Mouse (Mus musculus) kidney, embryonic 15.5 days (tissue): ENCODE data around the gene Fam181a. TPM values are rescaled to one million over a fixed set of nuclear protein-coding genes. Genes with fewer than 3 reads are reported as not detected.

Experiments
- ATAC-seq: fragments of 200-750 bp; cut with Nextera tagmentation; replicated peaks from 2 replicates; pipeline ENCODE4 v1.8.0; 2017; ENCODE audit warnings: moderate TSS enrichment; ENCODE audit not compliant: low FRiP score
- H3K27ac ChIP-seq: fragments of 300-500 bp; sonication (generic); 2 replicates; pipeline ENCODE4 v1.5.1; 2015; ENCODE audit warnings: mild to moderate bottlenecking, inconsistent platforms
- H3K27me3 ChIP-seq: fragments of 300-500 bp; sonication (generic); 2 replicates; pipeline ENCODE4 v1.6.1; 2015; ENCODE audit warnings: inconsistent platforms
- H3K36me3 ChIP-seq: fragments of 300-500 bp; sonication (generic); 2 replicates; pipeline ENCODE4 v1.6.1; 2015; ENCODE audit warnings: inconsistent platforms
- H3K4me1 ChIP-seq: fragments of 300-500 bp; sonication (generic); 2 replicates; pipeline ENCODE4 v1.6.1; 2015; ENCODE audit warnings: inconsistent platforms
- H3K4me2 ChIP-seq: fragments of 300-500 bp; sonication (generic); 2 replicates; pipeline ENCODE4 v1.6.1; 2015; ENCODE audit warnings: moderate library complexity, mild to moderate bottlenecking, inconsistent platforms
- H3K4me3 ChIP-seq: fragments of 300-500 bp; sonication (generic); replicated peaks from 2 replicates; pipeline ENCODE4 v1.5.1; 2015; ENCODE audit warnings: mild to moderate bottlenecking, inconsistent platforms
- H3K9ac ChIP-seq: fragments of 300-500 bp; sonication (generic); 2 replicates; pipeline ENCODE4 v1.6.1; 2015; ENCODE audit warnings: mild to moderate bottlenecking, inconsistent platforms
- H3K9me3 ChIP-seq: fragments of 300-500 bp; sonication (generic); replicated peaks from 2 replicates; pipeline ENCODE4 v1.6.1; 2016; ENCODE audit warnings: inconsistent platforms
- WGBS: fragments of 180-500 bp; shearing (Covaris S2); methylation state at CpG from one replicate; pipeline ENCODE4 v1.1.7; 2015; ENCODE audit warnings: mixed read lengths; 5-methylcytosine and 5-hydroxymethylcytosine counted together
- polyA plus RNA-seq: library from polyadenylated mRNA; unstranded; fragments of >200 nt; fragmentation: Nextera tagmentation; extraction: Ambion mirVana; gene quantifications from 2 replicates; pipeline ENCODE4 v1.2.1, GENCODE M21; 2015

The Fam181a gene
- polyA plus RNA-seq, 1 experiment from 2014 or later: not detected

DNA sequence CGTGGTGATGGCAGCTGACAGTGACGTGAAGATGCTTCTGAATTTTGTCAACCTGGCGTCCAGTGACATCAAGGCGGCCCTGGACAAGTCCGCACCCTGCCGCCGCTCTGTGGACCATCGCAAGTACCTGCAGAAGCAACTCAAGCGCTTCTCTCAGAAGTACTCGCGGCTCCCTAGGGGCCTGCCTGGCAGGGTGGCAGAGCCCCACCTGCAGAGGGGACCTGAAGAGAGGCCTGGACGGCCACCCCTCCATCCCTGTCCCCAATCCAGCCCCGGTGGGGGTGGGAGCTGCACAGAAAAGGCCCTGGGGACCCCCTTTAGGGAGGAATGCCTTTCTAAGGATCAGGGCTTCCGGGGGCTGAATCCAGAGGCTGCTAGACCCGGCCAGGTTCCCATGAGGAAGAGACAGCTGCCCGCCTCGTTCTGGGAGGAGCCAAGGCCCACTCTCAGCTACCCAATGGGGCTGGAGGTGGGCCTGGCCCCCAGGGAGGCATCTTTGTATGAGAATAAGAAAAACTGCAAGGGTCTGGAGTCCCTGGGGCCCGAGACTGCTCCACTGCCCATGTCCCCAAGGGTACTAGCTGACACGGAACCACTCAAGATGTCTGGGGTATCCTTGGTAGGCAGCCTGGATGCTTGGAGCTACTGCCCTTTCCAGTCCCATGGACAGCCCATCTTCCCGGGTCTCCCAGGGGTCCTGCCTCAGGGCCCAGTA lies 5.2 kb downstream of the Fam181a start:
- Histone ChIP-seq H3K27me3 (peaks cover 55% of the 10 kb centered on the region), H3K9ac (no peak overlapping the region), H3K4me3 (no peak overlapping the region), H3K36me3 (no peaks in the 10 kb centered on the region), H3K4me1 (peaks cover 12% of the 10 kb centered on the region), H3K9me3 (no peaks in the 10 kb centered on the region), H3K4me2 (no peak overlapping the region), H3K27ac (no peak overlapping the region)
- ATAC-seq: no peak
- WGBS: 48% methylated on average over 20 of the region's 20 CpGs

DNA sequence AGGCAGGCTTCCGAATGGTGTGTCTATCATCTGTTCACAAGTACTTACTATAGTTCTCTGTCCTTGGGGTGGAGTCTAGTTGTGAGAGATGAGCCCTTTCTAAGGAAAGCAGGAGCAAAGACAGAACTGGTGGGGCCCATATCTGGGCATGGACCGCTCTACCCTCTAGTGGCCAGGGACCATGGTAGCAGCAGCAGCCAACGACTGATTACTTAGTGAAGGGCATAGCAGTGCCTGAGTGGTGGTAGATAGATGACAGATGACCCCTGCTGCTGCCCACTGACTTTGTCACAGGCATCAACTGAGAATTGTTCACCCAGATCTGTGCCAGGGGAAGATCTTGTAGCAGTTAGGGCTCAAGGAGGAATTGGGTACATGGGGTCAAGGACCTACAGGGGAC lies 12.0 kb downstream of the Fam181a start:
- H3K9me3 ChIP-seq: no peaks in the 10 kb centered on the region
- no peak overlapping the region for H3K27ac ChIP-seq
- no peaks in the 10 kb centered on the region for H3K36me3 ChIP-seq
- no peak overlapping the region for H3K4me2 ChIP-seq
- peaks cover 45% of the 10 kb centered on the region for H3K27me3 ChIP-seq
- H3K4me3 ChIP-seq: no peak overlapping the region
- no peak overlapping the region for H3K9ac ChIP-seq
- no peak for ATAC-seq
- 19% methylated on average over 3 of the region's 3 CpGs for WGBS
- peaks cover 8% of the 10 kb centered on the region for H3K4me1 ChIP-seq

DNA sequence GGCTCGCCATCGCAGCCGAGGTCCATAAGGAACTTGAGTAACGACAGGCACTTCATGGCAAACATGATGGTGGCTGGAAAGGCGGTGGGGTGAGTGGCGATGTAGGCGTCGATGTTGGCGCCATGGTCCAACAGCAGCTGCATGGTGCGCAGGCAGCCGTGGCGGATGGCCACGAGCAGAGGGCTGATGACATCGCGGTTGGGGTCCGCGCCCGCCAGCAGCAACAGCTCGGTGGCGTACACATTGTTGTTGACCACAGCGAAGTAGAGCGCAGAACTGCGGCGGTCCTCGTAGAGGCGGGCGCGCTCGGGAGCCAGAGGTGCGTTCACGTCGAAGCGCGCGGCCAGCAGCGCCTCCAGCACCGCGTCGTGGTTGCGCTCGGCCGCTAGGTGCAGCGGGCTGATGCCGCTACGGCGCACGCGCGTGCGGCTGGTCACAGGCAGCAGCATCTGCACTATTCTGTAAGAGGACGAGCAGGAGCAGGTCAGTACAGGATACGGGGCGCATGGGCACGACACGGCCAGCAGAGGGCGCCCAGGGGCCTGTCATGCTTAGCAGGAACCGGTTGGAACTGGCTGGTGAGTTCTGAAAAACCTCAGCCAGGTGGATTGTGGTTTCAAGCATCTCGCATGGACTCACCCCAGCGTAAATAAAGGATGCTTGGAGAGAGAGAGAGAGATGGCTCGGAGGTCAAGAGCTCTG lies 14.5 kb downstream of the Fam181a start:
- WGBS: 8% methylated on average over 60 of the region's 60 CpGs

DNA sequence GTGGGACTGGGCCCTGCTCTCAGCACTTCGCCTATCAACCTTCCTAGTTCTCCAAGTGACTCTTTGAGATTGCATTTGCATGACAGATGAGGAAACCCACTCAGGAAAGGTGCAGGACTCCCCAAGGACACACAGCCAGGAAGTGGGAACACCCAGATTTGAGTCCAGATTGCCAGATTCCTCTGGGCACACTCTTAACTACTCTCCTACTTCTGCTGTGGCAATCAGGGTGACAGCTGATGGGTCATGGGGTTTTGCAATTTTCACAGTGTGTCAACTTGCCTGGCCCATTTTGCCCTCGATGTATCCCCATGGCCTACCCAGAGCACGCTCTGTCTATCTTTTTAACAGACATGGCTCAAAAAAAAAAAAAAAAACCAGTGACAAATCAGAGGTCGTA lies 15.8 kb downstream of the Fam181a start:
- no peak overlapping the region for H3K27ac ChIP-seq
- H3K4me1 ChIP-seq: peaks cover 8% of the 10 kb centered on the region
- H3K36me3 ChIP-seq: no peaks in the 10 kb centered on the region
- WGBS: 77% methylated on average over 4 of the region's 4 CpGs
- no peak overlapping the region for H3K4me3 ChIP-seq
- H3K9me3 ChIP-seq: no peaks in the 10 kb centered on the region
- H3K4me2 ChIP-seq: no peak overlapping the region
- no peak for ATAC-seq
- H3K9ac ChIP-seq: no peak overlapping the region
- H3K27me3 ChIP-seq: peaks cover 34% of the 10 kb centered on the region

More for the DNA sequence above, 14.5 kb downstream of the Fam181a start:
- H3K27ac ChIP-seq: no peak overlapping the region
- peaks cover 8% of the 10 kb centered on the region for H3K4me1 ChIP-seq
- H3K9me3 ChIP-seq: no peaks in the 10 kb centered on the region
- peak overlapping the region; percentile 3; the same call in 1 of the 2 replicates for H3K9ac ChIP-seq
- peak overlapping the region; percentile 37 for H3K4me3 ChIP-seq
- peak overlapping the region; percentile 78 for H3K4me2 ChIP-seq
- ATAC-seq: peak; percentile 93
- no peaks in the 10 kb centered on the region for H3K36me3 ChIP-seq
- peaks cover 39% of the 10 kb centered on the region for H3K27me3 ChIP-seq

DNA sequence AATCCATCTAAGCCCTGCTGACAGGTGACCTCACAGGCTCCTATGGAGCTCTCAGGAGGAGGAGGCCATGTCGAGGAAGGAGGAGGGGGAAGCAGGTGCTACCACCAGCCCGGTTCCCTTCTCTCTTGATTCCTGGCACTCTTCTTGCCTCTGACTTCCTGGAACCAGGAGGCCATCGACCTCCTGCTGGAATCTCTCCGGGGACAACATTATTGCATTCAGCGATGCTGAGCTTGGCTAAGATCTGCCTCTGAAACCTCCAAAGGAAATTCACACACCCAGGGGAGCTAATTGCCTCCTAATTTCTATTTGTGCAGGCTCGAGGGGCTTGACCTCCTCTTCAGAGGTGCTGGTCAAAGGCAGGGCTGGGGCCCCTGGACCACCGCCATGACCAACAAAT lies 16.3 kb downstream of the Fam181a start:
- no peak overlapping the region for H3K9ac ChIP-seq
- peaks cover 31% of the 10 kb centered on the region for H3K27me3 ChIP-seq

DNA sequence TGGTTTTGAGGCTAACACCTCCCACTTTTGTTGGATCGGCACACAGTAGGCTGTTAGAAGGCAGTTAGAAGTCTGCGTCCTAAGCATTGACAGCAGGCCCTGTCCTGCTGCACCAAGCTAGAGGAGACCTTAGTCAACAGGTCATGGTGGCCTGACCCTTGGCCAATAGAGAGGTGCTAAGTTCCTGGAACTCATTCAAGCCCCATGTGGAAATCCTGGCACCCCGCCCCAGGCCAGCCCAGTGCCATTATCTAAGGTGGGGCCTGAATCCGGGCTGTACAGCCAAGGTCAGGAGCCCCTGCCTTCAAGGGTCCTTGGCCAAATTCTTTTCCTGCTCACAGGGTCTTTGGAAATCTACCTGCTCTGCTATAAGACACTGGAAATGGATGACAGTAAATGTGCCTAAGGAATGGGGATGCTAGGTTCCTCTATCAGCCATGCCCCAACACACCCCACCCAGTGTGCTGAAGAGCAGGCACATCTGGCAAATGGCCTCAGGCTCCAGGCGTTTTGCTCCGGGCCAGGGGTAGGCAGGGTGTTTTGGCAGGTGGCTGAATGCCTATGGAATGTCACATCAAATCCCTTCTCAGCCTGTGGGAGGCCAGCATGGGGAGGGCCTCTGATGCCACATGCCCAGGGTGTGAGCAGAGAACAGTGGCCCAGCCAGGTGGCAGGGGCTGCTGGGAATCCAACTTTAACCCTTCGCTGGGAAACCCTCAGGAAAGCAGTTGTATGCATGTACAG lies 17.8 kb downstream of the Fam181a start:
- H3K4me2 ChIP-seq: no peak overlapping the region
- H3K4me3 ChIP-seq: no peak overlapping the region
- H3K36me3 ChIP-seq: no peaks in the 10 kb centered on the region
- no peak overlapping the region for H3K9ac ChIP-seq
- peaks cover 8% of the 10 kb centered on the region for H3K4me1 ChIP-seq
- WGBS: 65% methylated on average over 7 of the region's 7 CpGs
- no peak for ATAC-seq
- no peaks in the 10 kb centered on the region for H3K9me3 ChIP-seq
- peaks cover 25% of the 10 kb centered on the region for H3K27me3 ChIP-seq
- H3K27ac ChIP-seq: no peak overlapping the region

More for the DNA sequence above, 16.3 kb downstream of the Fam181a start:
- Histone ChIP-seq H3K9me3 (no peaks in the 10 kb centered on the region), H3K4me2 (no peak overlapping the region), H3K27ac (no peak overlapping the region), H3K4me1 (peaks cover 8% of the 10 kb centered on the region), H3K36me3 (no peaks in the 10 kb centered on the region), H3K4me3 (no peak overlapping the region)
- 20% methylated on average over 7 of the region's 7 CpGs for WGBS
- no peak for ATAC-seq

DNA sequence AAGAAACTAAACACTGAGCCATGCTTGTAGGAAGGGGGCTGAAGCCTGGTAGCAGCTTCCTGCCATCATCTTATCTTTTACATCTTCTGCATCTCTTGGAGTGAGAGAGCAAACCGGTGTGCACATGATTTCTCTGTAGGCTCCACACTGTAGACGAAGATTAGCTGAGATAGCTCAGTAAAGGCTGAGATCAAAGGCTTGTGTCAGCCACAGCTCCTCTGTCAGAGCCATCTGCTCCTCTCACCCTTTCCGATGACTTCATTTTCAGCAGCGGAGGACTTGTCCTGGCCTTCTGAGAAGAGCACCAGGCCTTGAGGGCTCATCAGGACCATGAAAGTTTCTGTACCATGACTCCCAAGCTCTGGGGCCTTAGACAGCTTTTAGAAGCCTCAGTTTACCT lies 20.7 kb downstream of the Fam181a start:
- 34% methylated on average over 4 of the region's 4 CpGs for WGBS
- Histone ChIP-seq H3K9me3 (no peaks in the 10 kb centered on the region), H3K4me3 (no peak overlapping the region), H3K27me3 (no peaks in the 10 kb centered on the region), H3K9ac (no peak overlapping the region), H3K36me3 (no peaks in the 10 kb centered on the region), H3K4me1 (no peaks in the 10 kb centered on the region), H3K27ac (no peak overlapping the region), H3K4me2 (no peak overlapping the region)
- ATAC-seq: no peak

DNA sequence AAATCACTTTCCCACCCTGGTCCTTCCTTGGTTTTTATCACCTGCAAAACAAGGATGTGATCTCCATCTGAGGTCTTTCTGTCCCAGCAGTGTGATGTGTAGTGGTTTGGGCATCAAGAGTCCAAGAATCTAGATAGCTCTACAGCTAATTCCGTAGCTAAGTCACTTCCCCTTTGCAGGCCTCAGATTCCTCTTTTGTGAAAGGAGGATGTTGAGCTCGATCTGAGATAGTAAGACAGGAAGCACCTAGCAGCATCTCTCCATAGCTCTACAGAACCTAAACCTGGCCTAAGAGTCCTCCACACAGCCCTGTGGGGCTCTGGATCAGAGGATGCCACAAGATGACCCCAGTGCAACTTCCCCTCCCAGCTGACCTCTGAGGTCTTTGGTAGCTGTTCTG lies 22.1 kb downstream of the Fam181a start:
- ATAC-seq: no peak
- Histone ChIP-seq H3K9me3 (no peaks in the 10 kb centered on the region), H3K4me3 (no peak overlapping the region), H3K36me3 (no peaks in the 10 kb centered on the region), H3K4me1 (no peaks in the 10 kb centered on the region), H3K27ac (no peak overlapping the region), H3K27me3 (no peaks in the 10 kb centered on the region), H3K9ac (no peak overlapping the region), H3K4me2 (no peak overlapping the region)
- 90% methylated on average over 2 of the region's 2 CpGs for WGBS

DNA sequence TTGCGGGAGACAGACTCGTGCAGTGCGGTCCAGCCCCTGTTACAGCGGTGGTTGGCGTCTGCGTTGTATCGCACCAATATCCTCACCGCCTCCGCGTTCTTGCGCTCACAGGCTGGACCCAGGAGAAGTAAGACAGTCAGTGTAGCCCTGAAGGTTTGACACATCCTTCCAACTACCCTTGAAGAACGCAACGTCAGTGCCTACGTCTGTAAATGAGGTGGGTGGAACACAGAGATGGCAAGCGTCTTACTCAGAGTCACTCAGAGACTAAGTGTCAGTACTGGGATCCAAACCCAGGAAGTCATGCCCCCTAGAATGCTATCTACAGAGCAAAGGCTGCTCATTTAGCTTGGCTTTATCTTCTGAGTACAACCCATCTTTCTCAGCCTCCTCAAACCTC lies 22.7 kb downstream of the Fam181a start:
- Histone ChIP-seq H3K4me3 (no peak overlapping the region), H3K9ac (no peak overlapping the region), H3K9me3 (no peaks in the 10 kb centered on the region), H3K27ac (no peak overlapping the region), H3K36me3 (no peaks in the 10 kb centered on the region), H3K27me3 (no peaks in the 10 kb centered on the region), H3K4me2 (no peak overlapping the region), H3K4me1 (no peaks in the 10 kb centered on the region)
- 95% methylated on average over 15 of the region's 15 CpGs for WGBS
- no peak for ATAC-seq

DNA sequence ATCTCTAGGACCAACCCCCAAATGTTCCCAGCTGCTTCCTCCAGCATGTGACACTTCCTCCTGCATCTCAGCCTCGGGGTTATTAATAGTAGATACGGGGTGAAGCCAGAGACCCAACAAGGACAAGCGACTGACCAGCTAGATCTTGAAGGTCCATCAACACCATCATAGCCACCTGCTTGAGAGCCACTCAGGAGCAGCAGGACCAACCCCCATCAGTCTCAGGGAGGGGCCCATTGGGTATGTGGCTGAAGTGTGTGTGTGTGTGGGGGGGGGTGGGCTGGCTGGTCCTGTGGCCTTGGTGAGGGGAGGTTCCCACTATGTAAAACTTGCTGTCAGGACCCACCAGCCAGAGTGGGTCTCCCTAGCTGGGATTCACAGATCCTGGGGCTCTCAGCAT lies 26.0 kb downstream of the Fam181a start:
- H3K9me3 ChIP-seq: no peaks in the 10 kb centered on the region
- 87% methylated on average over 3 of the region's 3 CpGs for WGBS
- no peaks in the 10 kb centered on the region for H3K4me1 ChIP-seq
- H3K4me3 ChIP-seq: no peak overlapping the region
- H3K9ac ChIP-seq: no peak overlapping the region
- no peak overlapping the region for H3K27ac ChIP-seq
- no peaks in the 10 kb centered on the region for H3K36me3 ChIP-seq
- H3K27me3 ChIP-seq: no peaks in the 10 kb centered on the region
- ATAC-seq: no peak
- no peak overlapping the region for H3K4me2 ChIP-seq

DNA sequence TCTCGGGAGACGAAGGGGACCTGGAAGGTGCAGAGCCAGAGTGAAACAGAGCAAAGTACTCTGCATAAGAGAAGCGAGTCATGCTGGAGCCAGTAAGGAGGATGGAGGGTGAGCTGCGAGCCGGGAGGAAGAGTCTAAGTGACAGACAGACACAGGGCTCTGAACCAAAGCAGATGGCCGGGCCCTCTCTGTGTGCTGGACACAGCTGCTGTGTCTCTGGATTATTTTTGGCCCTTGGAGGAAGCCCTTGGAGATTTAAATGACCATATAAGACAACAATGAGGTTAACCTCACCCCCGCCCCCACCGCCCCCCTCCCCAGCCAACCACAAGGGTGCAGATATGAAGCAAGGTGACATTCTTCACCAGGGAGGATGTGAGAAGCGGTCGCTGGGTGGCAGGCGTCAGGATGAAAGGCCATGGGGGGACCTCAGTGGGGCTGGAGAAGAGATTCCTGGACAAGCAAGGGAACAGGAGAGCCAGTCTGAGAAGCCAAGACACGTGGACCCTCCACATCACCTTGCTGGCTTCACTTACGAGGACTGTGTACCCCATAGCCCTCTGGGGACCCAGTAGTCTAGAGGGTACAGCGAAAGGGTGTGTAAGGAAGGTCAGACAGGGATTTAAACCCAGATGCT lies 27.5 kb downstream of the Fam181a start:
- WGBS: 63% methylated on average over 14 of the region's 14 CpGs

DNA sequence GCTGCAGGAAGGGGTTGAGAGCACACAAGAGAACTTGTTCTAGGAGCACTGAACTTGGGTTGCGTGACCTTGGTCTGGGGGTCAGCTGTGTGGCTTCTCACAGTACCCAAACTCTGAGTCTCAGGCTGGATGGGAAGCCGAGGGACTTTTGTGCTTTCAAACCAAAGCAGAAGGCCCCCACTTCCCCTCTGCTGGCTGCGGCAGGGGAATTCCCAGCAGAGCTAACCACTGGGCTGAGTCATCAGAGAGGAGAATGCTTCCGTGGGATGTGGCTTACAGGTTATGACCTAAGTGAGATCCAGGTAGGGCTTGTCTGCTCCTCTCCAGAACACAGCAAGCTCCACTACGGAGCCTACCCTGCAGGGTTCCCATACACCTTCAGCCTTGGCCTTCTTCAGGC lies 30.4 kb downstream of the Fam181a start:
- Histone ChIP-seq H3K27me3 (no peaks in the 10 kb centered on the region), H3K9ac (no peak overlapping the region), H3K27ac (no peak overlapping the region), H3K4me3 (no peak overlapping the region), H3K4me2 (no peak overlapping the region), H3K9me3 (no peaks in the 10 kb centered on the region), H3K36me3 (no peaks in the 10 kb centered on the region), H3K4me1 (no peaks in the 10 kb centered on the region)
- WGBS: 78% methylated on average over 5 of the region's 5 CpGs
- no peak for ATAC-seq

More for the DNA sequence above, 27.5 kb downstream of the Fam181a start:
- ATAC-seq: 0 out of 2 replicates have a peak, but pooled peaks have one; percentile 19
- Histone ChIP-seq H3K9ac (no peak overlapping the region), H3K27ac (no peak overlapping the region), H3K4me2 (no peak overlapping the region), H3K36me3 (no peaks in the 10 kb centered on the region), H3K27me3 (no peaks in the 10 kb centered on the region), H3K4me3 (no peak overlapping the region), H3K9me3 (no peaks in the 10 kb centered on the region), H3K4me1 (no peaks in the 10 kb centered on the region)
